Mouse (Mus musculus): ENCODE measurements around the gene Gm20489.

DNA sequence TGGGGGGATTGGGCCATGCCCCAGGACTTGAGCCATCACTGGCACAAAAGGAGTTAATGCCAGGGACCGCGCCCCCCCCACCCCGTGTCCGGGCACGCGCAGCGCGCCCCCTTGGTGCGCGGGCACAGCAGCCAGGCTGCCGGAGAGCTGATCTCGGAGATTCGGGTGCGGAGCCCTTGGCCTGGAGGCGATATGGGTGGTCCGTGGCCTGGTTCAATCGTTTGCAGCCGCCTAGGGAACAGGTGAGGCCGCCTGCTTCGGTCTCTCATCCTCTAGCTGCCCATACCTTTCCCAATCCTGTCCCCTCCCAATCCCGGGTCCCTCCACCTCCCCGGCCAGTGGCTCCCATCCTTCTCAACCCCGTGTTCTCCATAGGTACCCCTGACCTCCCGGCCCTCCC lies 30.2 kb upstream of the Gm20489 start, which contains the start of gene Nlgn3:
- TF ChIP-seq CTCF (IDR thresholded peaks at IDR 0.05; ENCODE audit: low read depth, low read length) (no peak), POLR2A (IDR thresholded peaks at IDR 0.05; ENCODE audit: borderline replicate concordance, low read depth, low read length) (no peak)

All from bone marrow macrophage, adult 2 months (primary cell).